Mouse (Mus musculus) kidney, embryonic 16.5 days (tissue): Measurements from ENCODE around the gene Mindy1. TPM values are rescaled to one million over a fixed set of nuclear protein-coding genes. Genes with fewer than 3 reads are reported as not detected.

Experiments used
- ATAC-seq: fragments of 200-750 bp; cut with Nextera tagmentation; 2 replicates; pipeline ENCODE4 v1.8.0; 2017; ENCODE audit warnings: moderate TSS enrichment; ENCODE audit not compliant: low FRiP score, low TSS enrichment
- H3K27ac ChIP-seq: fragments of 300-500 bp; sonication (generic); 2 replicates; pipeline ENCODE4 v1.5.1; 2014; ENCODE audit warnings: low read length
- H3K27me3 ChIP-seq: fragments of 300-500 bp; sonication (generic); 2 replicates; pipeline ENCODE4 v1.6.1; 2014; ENCODE audit warnings: low read length, control low read depth, mixed read lengths; ENCODE audit not compliant: insufficient read depth
- H3K36me3 ChIP-seq: fragments of 300-500 bp; sonication (generic); 2 replicates; pipeline ENCODE4 v1.6.1; 2014; ENCODE audit warnings: low read length, control low read depth, mixed read lengths; ENCODE audit not compliant: insufficient read depth
- H3K4me1 ChIP-seq: fragments of 300-500 bp; sonication (generic); 2 replicates; pipeline ENCODE4 v1.6.1; 2014; ENCODE audit warnings: low read length, control low read depth, mixed read lengths; ENCODE audit not compliant: insufficient read depth
- H3K4me2 ChIP-seq: fragments of 300-500 bp; sonication (generic); replicated peaks from 2 replicates; pipeline ENCODE4 v1.6.1; 2014; ENCODE audit warnings: low read depth, low read length
- H3K4me3 ChIP-seq: fragments of 300-500 bp; sonication (generic); 2 replicates; pipeline ENCODE4 v1.5.1; 2014; ENCODE audit warnings: mild to moderate bottlenecking, low read length
- H3K9ac ChIP-seq: fragments of 300-500 bp; sonication (generic); replicated peaks from 2 replicates; pipeline ENCODE4 v1.6.1; 2014; ENCODE audit warnings: low read length
- H3K9me3 ChIP-seq: fragments of 300-500 bp; sonication (generic); 2 replicates; pipeline ENCODE4 v1.6.1; 2016; ENCODE audit warnings: low read length, control low read depth
- WGBS: fragments of 180-500 bp; shearing (Covaris S2); extraction: QIAGEN DNeasy Blood & Tissue Kit; methylation state at CpG from one replicate; pipeline ENCODE4 v1.1.7; 2014; 5-methylcytosine and 5-hydroxymethylcytosine counted together
- polyA plus RNA-seq: library from polyadenylated mRNA; unstranded; fragments of >200 nt; fragmentation: Nextera tagmentation; extraction: Ambion mirVana; gene quantifications from 2 replicates; pipeline ENCODE4 v1.2.1, GENCODE M21; 2015

The Mindy1 gene
- polyA plus RNA-seq, 1 experiment from 2014 or later, result 57.0 TPM

GRCm38 (mm10) chr3:95290156-95290555, 9.0 kb downstream of the Mindy1 start:
- WGBS, result 74% methylated on average over 6 of the region's 6 CpGs
- Histone ChIP-seq H3K27ac (no peak overlapping the region), H3K27me3 (no peaks in the 10 kb centered on the region), H3K9me3 (no peaks in the 10 kb centered on the region), H3K4me3 (no peak overlapping the region), H3K4me1 (peaks cover 20% of the 10 kb centered on the region), H3K4me2 (no peak overlapping the region), H3K36me3 (peaks cover 40% of the 10 kb centered on the region), H3K9ac (no peak overlapping the region)
- ATAC-seq, result no peak

- Histone ChIP-seq H3K36me3 (peaks cover 42% of the 10 kb centered on the region), H3K27me3 (no peaks in the 10 kb centered on the region), H3K4me3 (no peak overlapping the region), H3K9ac (no peak overlapping the region), H3K4me2 (no peak overlapping the region), H3K9me3 (no peaks in the 10 kb centered on the region), H3K4me1 (peaks cover 17% of the 10 kb centered on the region), H3K27ac (no peak overlapping the region)
- ATAC-seq, result no peak
- WGBS, result 89% methylated on average over 4 of the region's 4 CpGs
Observed at GRCm38 (mm10) chr3:95291041-95291440, 9.9 kb downstream of the Mindy1 start.

DNA sequence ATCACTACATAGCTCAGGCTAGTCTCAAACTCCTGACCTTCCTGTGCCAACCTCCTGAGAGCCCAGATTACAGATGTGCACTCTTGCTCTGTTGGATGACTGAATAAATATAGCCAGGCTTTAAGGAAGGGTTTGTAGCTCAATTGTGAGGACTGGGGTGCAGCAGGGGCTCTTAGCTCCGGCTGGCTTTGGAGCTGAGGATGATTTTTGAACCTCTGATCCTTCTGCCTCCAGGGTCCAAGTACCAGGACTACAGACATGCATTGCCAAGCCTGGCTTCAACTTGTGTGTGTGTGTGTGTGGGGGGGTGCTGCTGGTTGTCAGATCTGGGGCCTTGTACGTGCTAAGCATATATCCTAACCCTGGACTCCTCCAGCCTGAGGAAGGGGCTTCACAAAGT, 11.8 kb downstream of the Mindy1 start:
- WGBS, result 85% methylated on average over 2 of the region's 2 CpGs
- no peaks in the 10 kb centered on the region for H3K9me3 ChIP-seq
- H3K9ac ChIP-seq, result no peak overlapping the region
- H3K4me2 ChIP-seq, result no peak overlapping the region
- peak overlapping the region; percentile 1; the same call in 1 of the 2 replicates for H3K27ac ChIP-seq
- H3K36me3 ChIP-seq, result peaks cover 44% of the 10 kb centered on the region
- no peaks in the 10 kb centered on the region for H3K27me3 ChIP-seq
- H3K4me3 ChIP-seq, result no peak overlapping the region
- ATAC-seq, result no peak
- H3K4me1 ChIP-seq, result peaks cover 11% of the 10 kb centered on the region

DNA sequence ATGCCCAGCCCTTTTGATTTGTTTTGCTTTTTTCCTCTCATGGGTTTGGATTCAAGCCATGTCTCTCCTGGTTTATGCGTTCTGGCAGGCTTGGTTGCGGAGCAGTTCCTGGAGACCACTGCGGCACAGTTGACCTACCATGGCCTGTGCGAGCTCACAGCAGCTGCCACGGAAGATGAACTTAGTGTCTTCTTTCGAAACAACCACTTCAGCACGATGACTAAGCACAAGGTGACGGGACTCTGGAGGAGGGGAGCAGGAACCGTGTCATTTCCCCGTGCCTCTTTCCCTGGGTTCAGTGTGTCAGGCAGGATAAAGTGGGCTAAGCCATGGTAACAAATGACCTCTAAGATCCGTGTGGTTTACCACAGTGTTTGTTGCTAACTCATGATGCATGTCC, 12.4 kb downstream of the Mindy1 start:
- 42% methylated on average over 11 of the region's 11 CpGs for WGBS
- Histone ChIP-seq H3K4me1 (peaks cover 11% of the 10 kb centered on the region), H3K4me2 (no peak overlapping the region), H3K4me3 (no peak overlapping the region), H3K9ac (no peak overlapping the region), H3K27me3 (no peaks in the 10 kb centered on the region), H3K36me3 (peaks cover 38% of the 10 kb centered on the region), H3K27ac (peak overlapping the region; percentile 1; the same call in 1 of the 2 replicates), H3K9me3 (no peaks in the 10 kb centered on the region)
- no peak; the same call in 1 of the 2 replicates for ATAC-seq

- no peaks in the 10 kb centered on the region for H3K27me3 ChIP-seq
- no peak overlapping the region for H3K4me3 ChIP-seq
- H3K9me3 ChIP-seq, result no peaks in the 10 kb centered on the region
- peaks cover 11% of the 10 kb centered on the region for H3K4me1 ChIP-seq
- 89% methylated on average over 7 of the region's 7 CpGs for WGBS
- H3K9ac ChIP-seq, result no peak overlapping the region
- no peak for ATAC-seq
- peaks cover 35% of the 10 kb centered on the region for H3K36me3 ChIP-seq
- H3K4me2 ChIP-seq, result no peak overlapping the region
- no peak overlapping the region for H3K27ac ChIP-seq
Observed at GRCm38 (mm10) chr3:95294316-95294715, 13.2 kb downstream of the Mindy1 start.

DNA sequence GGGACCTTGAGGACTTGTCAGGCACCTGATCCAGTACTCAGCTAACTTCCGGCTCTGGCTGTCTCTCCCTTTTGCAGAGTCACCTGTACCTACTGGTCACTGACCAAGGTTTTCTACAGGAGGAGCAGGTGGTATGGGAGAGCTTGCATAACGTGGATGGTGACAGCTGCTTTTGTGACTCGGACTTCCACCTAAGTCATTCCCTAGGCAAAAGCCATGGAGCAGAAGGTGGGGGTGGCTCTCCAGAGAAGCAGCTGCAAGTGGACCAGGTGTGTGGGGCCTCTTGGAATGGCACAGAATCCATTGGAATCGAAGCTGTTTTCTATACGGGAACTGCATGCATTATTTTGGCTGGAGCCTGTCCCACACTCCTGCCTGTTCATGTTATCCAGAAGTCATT, 13.6 kb downstream of the Mindy1 start:
- Histone ChIP-seq H3K4me2 (no peak overlapping the region), H3K4me3 (no peak overlapping the region), H3K27me3 (no peaks in the 10 kb centered on the region), H3K9me3 (no peaks in the 10 kb centered on the region), H3K4me1 (peaks cover 11% of the 10 kb centered on the region), H3K27ac (no peak overlapping the region), H3K36me3 (peaks cover 35% of the 10 kb centered on the region), H3K9ac (no peak overlapping the region)
- no peak for ATAC-seq
- WGBS, result 86% methylated on average over 5 of the region's 5 CpGs

DNA sequence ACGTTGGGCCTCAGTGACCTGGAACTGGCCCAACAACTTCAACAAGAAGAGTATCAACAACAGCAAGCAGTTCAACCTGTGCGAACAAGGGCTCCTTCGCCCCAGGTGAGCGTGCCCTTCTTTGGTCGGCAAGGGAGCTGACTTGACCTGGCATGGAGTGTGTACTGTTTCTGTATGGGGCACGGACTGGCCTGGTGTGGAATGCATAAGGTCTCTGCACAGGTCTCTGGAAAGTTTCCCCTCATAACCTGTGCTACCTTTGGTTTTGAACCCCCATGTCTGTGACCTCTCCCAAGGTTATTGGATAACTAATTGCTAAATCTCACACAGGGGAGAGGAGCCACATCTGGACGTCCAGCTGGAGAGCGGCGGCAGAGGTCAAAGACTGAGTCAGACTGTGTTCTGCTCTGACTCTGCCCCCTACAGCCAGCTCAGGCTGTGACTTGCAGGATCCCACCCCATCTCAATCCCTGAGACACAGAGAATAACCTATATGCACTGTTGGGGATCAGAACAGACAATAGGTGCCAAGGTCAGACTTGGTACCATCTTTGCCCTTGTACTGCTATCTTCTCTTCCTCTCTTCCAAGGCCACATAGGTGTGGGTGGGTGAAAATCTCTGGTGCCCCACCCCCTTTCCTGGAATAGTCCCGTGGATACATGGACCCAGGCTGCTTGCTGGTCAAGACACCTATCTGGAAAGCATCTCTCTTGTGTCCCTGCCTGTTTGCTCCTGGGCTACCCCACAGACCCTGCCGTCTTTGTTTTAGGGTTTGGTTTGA, 14.4 kb downstream of the Mindy1 start:
- peaks cover 11% of the 10 kb centered on the region for H3K4me1 ChIP-seq
- peak overlapping the region; percentile 35; the same call in 1 of the 2 replicates for H3K27ac ChIP-seq
- peak; percentile 42; the same call in 1 of the 2 replicates for ATAC-seq
- no peaks in the 10 kb centered on the region for H3K9me3 ChIP-seq
- H3K36me3 ChIP-seq, result peaks cover 35% of the 10 kb centered on the region
- no peak overlapping the region for H3K4me3 ChIP-seq
- H3K4me2 ChIP-seq, result no peak overlapping the region
- 70% methylated on average over 11 of the region's 11 CpGs for WGBS
- H3K27me3 ChIP-seq, result no peaks in the 10 kb centered on the region
- H3K9ac ChIP-seq, result peak overlapping the region; percentile 27; the same call in 1 of the 2 replicates

- Histone ChIP-seq H3K27ac (peak overlapping the region; percentile 35; the same call in 1 of the 2 replicates), H3K4me1 (peaks cover 11% of the 10 kb centered on the region), H3K4me3 (no peak overlapping the region), H3K9ac (0 out of 2 replicates have a peak overlapping the region, but pooled peaks have one; percentile 27), H3K4me2 (no peak overlapping the region), H3K9me3 (no peaks in the 10 kb centered on the region), H3K36me3 (peaks cover 29% of the 10 kb centered on the region), H3K27me3 (no peaks in the 10 kb centered on the region)
- ATAC-seq, result peak; percentile 41; the same call in 1 of the 2 replicates
- WGBS, result 13% methylated on average over 5 of the region's 5 CpGs
Observed at GRCm38 (mm10) chr3:95296103-95296469, 14.9 kb downstream of the Mindy1 start.

GRCm38 (mm10) chr3:95298018-95298417, 16.9 kb downstream of the Mindy1 start:
- H3K9ac ChIP-seq, result no peak overlapping the region
- ATAC-seq, result no peak
- 82% methylated on average over 7 of the region's 7 CpGs for WGBS
- no peak overlapping the region for H3K4me3 ChIP-seq
- peaks cover 25% of the 10 kb centered on the region for H3K36me3 ChIP-seq
- H3K4me1 ChIP-seq, result peaks cover 11% of the 10 kb centered on the region
- H3K4me2 ChIP-seq, result no peak overlapping the region
- no peak overlapping the region for H3K27ac ChIP-seq
- H3K27me3 ChIP-seq, result no peaks in the 10 kb centered on the region
- H3K9me3 ChIP-seq, result no peaks in the 10 kb centered on the region

GRCm38 (mm10) chr3:95301204-95301796, 20.2 kb downstream of the Mindy1 start:
- WGBS, result 85% methylated on average over 3 of the region's 3 CpGs
- Histone ChIP-seq H3K4me2 (no peak overlapping the region), H3K27ac (no peak overlapping the region), H3K27me3 (no peaks in the 10 kb centered on the region), H3K9ac (no peak overlapping the region), H3K4me3 (no peak overlapping the region), H3K4me1 (no peaks in the 10 kb centered on the region; the same call in 1 of the 2 replicates), H3K9me3 (no peaks in the 10 kb centered on the region), H3K36me3 (peaks cover 4% of the 10 kb centered on the region; the same call in 1 of the 2 replicates)
- no peak for ATAC-seq
